ENCODE assay signal across 16 mouse cellular contexts in the genomic region with DNA sequence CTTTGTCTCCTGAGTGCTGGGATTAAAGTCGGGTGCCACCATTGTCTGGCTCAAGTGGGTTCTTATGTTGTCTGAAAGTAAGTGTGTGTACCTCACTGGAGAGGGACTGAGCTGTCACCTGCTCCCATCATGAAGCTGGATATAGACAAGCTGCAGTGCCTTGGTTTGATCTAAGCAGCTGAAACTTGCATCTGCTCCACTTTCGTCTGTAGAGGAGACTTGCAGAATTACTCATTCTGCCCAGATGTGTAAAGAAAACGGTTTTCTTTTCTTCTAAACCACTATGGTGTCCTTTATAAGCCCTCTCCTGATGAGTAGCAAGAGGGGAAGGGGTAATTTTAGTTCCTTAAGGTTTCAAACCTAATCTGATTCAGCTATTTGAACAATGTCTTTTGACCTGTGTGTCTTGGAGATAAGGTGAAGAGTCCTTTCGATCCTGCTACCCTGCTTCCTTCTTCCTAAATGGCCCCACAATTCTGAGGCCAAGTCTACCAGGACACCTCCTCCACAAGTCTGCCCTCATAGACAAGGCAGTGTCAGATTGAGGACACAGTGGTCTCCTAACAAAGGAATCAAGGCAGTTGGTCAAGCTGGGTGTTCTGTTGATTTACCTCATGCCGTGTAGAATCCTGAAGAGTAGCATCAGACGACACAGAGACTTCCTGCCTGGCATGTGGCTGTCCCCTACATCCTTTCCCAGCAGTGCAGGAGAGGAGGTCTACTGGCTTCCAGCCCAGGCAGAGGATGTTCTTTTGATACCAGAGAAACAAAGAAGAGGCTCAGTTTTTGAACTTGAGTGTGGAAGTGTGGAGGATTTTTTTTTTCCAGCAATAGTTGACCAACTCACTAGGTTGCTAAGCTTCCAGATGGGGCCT. TPM values are rescaled to one million over a fixed set of nuclear protein-coding genes. Genes with fewer than 3 reads are reported as not detected.
DNase-seq lines count a peak whose midpoint lies in the region; ATAC-seq and TF ChIP-seq lines count a peak whose summit lies in the region.
"Had no signal": no experiment of that assay in that cellular context is flagged by ENCODE, and none has a peak within 500 bp of the region (broad histone marks: within the 10 kb centered on the region; RNA-seq: fewer than 3 reads in every experiment).

No protein-coding gene starts in this region.

- dilution Hi-C loops in CH12.LX (cut with MboI; ENCODE audit: extremely low pct_ligation_motif_present, extremely low pct_unique_long_range_greater_than_20kb, low sequenced_read_pairs): no loop called here

- TF ChIP-seq RAD21 in CH12.LX (IDR thresholded peaks at IDR 0.05; ENCODE audit: low read depth, low read length): no peak; the same call in none of the 2 replicates

- no peaks in the 10 kb centered on the region for H3K36me3 ChIP-seq in kidney, embryonic 16.5 days (ENCODE audit: insufficient read depth, low read length)
- no peaks in the 10 kb centered on the region for H3K36me3 ChIP-seq in CH12.LX (replicated peaks in 1 of 2; ENCODE audit: control insufficient read depth in 1 of 2, insufficient read depth in 1 of 2, low read length in 1 of 2)
- no peaks in the 10 kb centered on the region for H3K36me3 ChIP-seq in heart, embryonic 15.5 days
- H3K36me3 ChIP-seq: embryonic facial prominence, embryonic 10.5 days; forebrain, embryonic 12.5 days; liver, embryonic 12.5 days; midbrain, embryonic 15.5 days had no signal

- no peak for TF ChIP-seq CTCF in CH12.LX (conservative IDR thresholded peaks at IDR 0.05 in 1 of 2, IDR thresholded peaks at IDR 0.05 in 1 of 2; ENCODE audit: low read depth in 2 of 2, low read length in 2 of 2)
- TF ChIP-seq CTCF in olfactory bulb, adult 2 months (IDR thresholded peaks at IDR 0.05; ENCODE audit: insufficient read depth, low read depth, low read length): no peak

- peak; percentile 28 for DNase-seq in kidney, adult 9 months
- peak; percentile 84 for DNase-seq in CH12.LX (ENCODE audit: extremely low read depth)
- no peak for DNase-seq in left cerebral cortex, postnatal 25 days (ENCODE audit: low spot score in 2 of 2)
- DNase-seq in retina, embryonic 14.5 days (ENCODE audit: low spot score): no peak
- DNase-seq: cerebellum, adult 11 months; gastrocnemius, postnatal 25 days had no signal

- no peak overlapping the region for H3K4me3 ChIP-seq in kidney, embryonic 16.5 days (ENCODE audit: low read length)
- H3K4me3 ChIP-seq in CH12.LX (replicated peaks in 1 of 3; ENCODE audit: low read depth in 2 of 3, low read length in 2 of 3, poor library complexity in 1 of 3): peak overlapping the region in 2 of 3 experiments; percentile 11 to 45
- no peak overlapping the region for H3K4me3 ChIP-seq in heart, embryonic 15.5 days
- H3K4me3 ChIP-seq in olfactory bulb, adult 2 months (ENCODE audit: insufficient read depth, low read depth, low read length): no peak overlapping the region
- H3K4me3 ChIP-seq: embryonic facial prominence, embryonic 10.5 days; forebrain, embryonic 12.5 days; liver, embryonic 12.5 days; midbrain, embryonic 15.5 days had no signal

- no peaks in the 10 kb centered on the region for H3K9me3 ChIP-seq in kidney, embryonic 16.5 days (ENCODE audit: low read length)
- no peaks in the 10 kb centered on the region for H3K9me3 ChIP-seq in CH12.LX (replicated peaks; ENCODE audit: low read length)
- H3K9me3 ChIP-seq in heart, embryonic 15.5 days (replicated peaks): no peaks in the 10 kb centered on the region
- H3K9me3 ChIP-seq: embryonic facial prominence, embryonic 10.5 days; forebrain, embryonic 12.5 days; liver, embryonic 12.5 days; midbrain, embryonic 15.5 days had no signal

- TF ChIP-seq EP300 in CH12.LX (IDR thresholded peaks at IDR 0.05; ENCODE audit: low read length): peak; percentile 98

- WGBS in kidney, embryonic 16.5 days: 64% methylated on average over 6 of the region's 6 CpGs
- 30% methylated on average over 6 of the region's 6 CpGs for WGBS in heart, embryonic 15.5 days
- WGBS in olfactory bulb, adult 2 months: 65% methylated on average over 6 of the region's 6 CpGs

- no peak for ATAC-seq in kidney, embryonic 16.5 days (ENCODE audit: low FRiP score, low TSS enrichment)
- ATAC-seq in heart, embryonic 15.5 days (replicated peaks; ENCODE audit: insufficient number of reproducible peaks, insufficient read depth, low FRiP score, low read depth): peak; percentile 50
- ATAC-seq in frontal cortex, adult (ENCODE audit: low TSS enrichment): no peak
- ATAC-seq: inflammation-experienced regulatory T-cells, adult 6 months; liver, embryonic 12.5 days; midbrain, embryonic 15.5 days had no signal

- H3K4me2 ChIP-seq in kidney, embryonic 16.5 days (replicated peaks; ENCODE audit: low read depth, low read length): no peak overlapping the region
- peak overlapping the region; percentile 93 for H3K4me2 ChIP-seq in CH12.LX (ENCODE audit: insufficient read depth, low read depth, poor library complexity, severe bottlenecking)
- H3K4me2 ChIP-seq in heart, embryonic 15.5 days: no peak overlapping the region
- H3K4me2 ChIP-seq: forebrain, embryonic 12.5 days; liver, embryonic 12.5 days; midbrain, embryonic 15.5 days had no signal

- H3K27me3 ChIP-seq in kidney, embryonic 16.5 days (ENCODE audit: insufficient read depth, low read length): no peaks in the 10 kb centered on the region
- H3K27me3 ChIP-seq in CH12.LX (replicated peaks): no peaks in the 10 kb centered on the region
- H3K27me3 ChIP-seq in heart, embryonic 15.5 days: peaks cover 59% of the 10 kb centered on the region
- H3K27me3 ChIP-seq: forebrain, embryonic 12.5 days; liver, embryonic 12.5 days; midbrain, embryonic 15.5 days had no signal

- H3K9ac ChIP-seq in kidney, embryonic 16.5 days (replicated peaks; ENCODE audit: low read length): no peak overlapping the region
- H3K9ac ChIP-seq in CH12.LX (ENCODE audit: insufficient read depth, low read depth): peak overlapping the region; percentile 56
- H3K9ac ChIP-seq in heart, embryonic 15.5 days: no peak overlapping the region
- H3K9ac ChIP-seq: forebrain, embryonic 12.5 days; liver, embryonic 12.5 days; midbrain, embryonic 15.5 days had no signal

- peak; percentile 41 for TF ChIP-seq POLR2A in CH12.LX (IDR thresholded peaks at IDR 0.05; ENCODE audit: low read depth, low read length)
- no peak for TF ChIP-seq POLR2A in olfactory bulb, adult 2 months (IDR thresholded peaks at IDR 0.05; ENCODE audit: insufficient read depth, low read depth, low read length)

- no peak overlapping the region for H3K27ac ChIP-seq in kidney, embryonic 16.5 days (ENCODE audit: low read length)
- H3K27ac ChIP-seq in CH12.LX (ENCODE audit: insufficient read depth, low read depth): peak overlapping the region; percentile 92
- no peak overlapping the region for H3K27ac ChIP-seq in heart, embryonic 15.5 days
- H3K27ac ChIP-seq in olfactory bulb, adult 2 months (ENCODE audit: insufficient read depth, low read depth, low read length): peak overlapping the region; percentile 20; the same call in 1 of the 2 replicates
- H3K27ac ChIP-seq: embryonic facial prominence, embryonic 10.5 days; forebrain, embryonic 12.5 days; liver, embryonic 12.5 days; midbrain, embryonic 15.5 days had no signal

- intact Hi-C loops in left cerebral cortex, postnatal 25 days (cut with DNase I): no loop called here

- in situ Hi-C loops in CH12.LX (cut with MboI; ENCODE audit: low pct_ligation_motif_present, low pct_unique_long_range_greater_than_20kb, low sequenced_read_pairs): loop anchor here (25.0 kb wide), 1 partner anchor 131 kb away; the partner anchor contains the start of gene Ddx20

- no peaks in the 10 kb centered on the region for H3K79me2 ChIP-seq in CH12.LX (replicated peaks; ENCODE audit: control insufficient read depth, extremely low read depth, insufficient read depth, poor library complexity, severe bottlenecking)

- H3K4me1 ChIP-seq in kidney, embryonic 16.5 days (ENCODE audit: insufficient read depth, low read length): no peaks in the 10 kb centered on the region
- peaks cover 30 to 92% of the 10 kb centered on the region in 2 experiments for H3K4me1 ChIP-seq in CH12.LX (ENCODE audit: control insufficient read depth in 1 of 2, insufficient read depth in 2 of 2)
- H3K4me1 ChIP-seq in heart, embryonic 15.5 days (replicated peaks): peaks cover 29% of the 10 kb centered on the region
- H3K4me1 ChIP-seq in olfactory bulb, adult 2 months (ENCODE audit: control insufficient read depth, insufficient read depth, low read length): peaks cover 6% of the 10 kb centered on the region; the same call in 1 of the 2 replicates
- H3K4me1 ChIP-seq: embryonic facial prominence, embryonic 10.5 days; forebrain, embryonic 12.5 days; midbrain, embryonic 15.5 days had no signal

TF ChIP-seq in CH12.LX, 34 proteins besides CTCF, POLR2A, EP300 and RAD21 (continues in another document):
- peak; percentile 28; the same call in 1 of the 2 replicates for TF ChIP-seq CHD1 (IDR thresholded peaks at IDR 0.05; ENCODE audit: low read depth, low read length)

RNA-seq across cellular contexts. Expression of gene Rap1a, which starts 17.2 kb away (rescaled TPM):
- 99.3 and 104 TPM in 2 replicates for polyA plus RNA-seq in kidney, embryonic 16.5 days (2015; fragmentation: Nextera tagmentation; extraction: Ambion mirVana)
- total RNA-seq in CH12.LX (2012; rRNA removed) (63.3 and 116 TPM in 2 replicates), CH12.LX (2014; rRNA removed) (209 and 234 TPM in 2 replicates)
- polyA plus RNA-seq in CH12.LX (2012; ENCODE audit: insufficient read length, low read depth): 222 and 250 TPM in 2 replicates
- polyA plus RNA-seq in heart, embryonic 15.5 days (2015; fragmentation: Nextera tagmentation; extraction: Ambion mirVana): 79.7 and 92.9 TPM in 2 replicates
- not detected in 2 replicates for polyA plus RNA-seq in olfactory bulb, adult 2 months (2012; ENCODE audit: insufficient read depth, insufficient read length, low replicate concordance, missing spikeins)
- total RNA-seq in left cerebral cortex, postnatal 25 days (2021): 10 to 100 TPM; 71.5 to 76.4 TPM

RNA-seq across cellular contexts. Expression of gene Adora3, which starts 52.3 kb away (rescaled TPM):
- not detected in 2 replicates for polyA plus RNA-seq in kidney, embryonic 16.5 days (2015; fragmentation: Nextera tagmentation; extraction: Ambion mirVana)
- 1.1 and 1.2 TPM in 2 replicates for total RNA-seq in CH12.LX (2012; rRNA removed)
- total RNA-seq in CH12.LX (2014; rRNA removed): 0.54 and 0.73 TPM in 2 replicates
- polyA plus RNA-seq in CH12.LX (2012; ENCODE audit: insufficient read length, low read depth): 1.3 and 1.4 TPM in 2 replicates
- polyA plus RNA-seq in heart, embryonic 15.5 days (2015; fragmentation: Nextera tagmentation; extraction: Ambion mirVana): 0.19 and 0.32 TPM in 2 replicates
- polyA plus RNA-seq in olfactory bulb, adult 2 months (2012; ENCODE audit: insufficient read depth, insufficient read length, low replicate concordance, missing spikeins): not detected in 2 replicates
- 1 to 10 TPM; 1.2 to 1.5 TPM for total RNA-seq in left cerebral cortex, postnatal 25 days (2021)
- polyA plus RNA-seq: embryonic facial prominence, embryonic 10.5 days had no signal

RNA-seq across cellular contexts. Expression of gene Tmigd3, which starts 52.3 kb away (rescaled TPM):
- polyA plus RNA-seq in kidney, embryonic 16.5 days (2015; fragmentation: Nextera tagmentation; extraction: Ambion mirVana): not detected in 2 replicates
- total RNA-seq in CH12.LX (2012; rRNA removed) (0.25 TPM in 1 of 2 replicates, not detected in the other), CH12.LX (2014; rRNA removed) (not detected in 2 replicates)
- 1.3 TPM in 1 of 2 replicates, not detected in the other for polyA plus RNA-seq in CH12.LX (2012; ENCODE audit: insufficient read length, low read depth)
- polyA plus RNA-seq in heart, embryonic 15.5 days (2015; fragmentation: Nextera tagmentation; extraction: Ambion mirVana): 0.46 and 0.50 TPM in 2 replicates
- polyA plus RNA-seq in olfactory bulb, adult 2 months (2012; ENCODE audit: insufficient read depth, insufficient read length, low replicate concordance, missing spikeins): not detected in 2 replicates
- total RNA-seq in left cerebral cortex, postnatal 25 days (2021): under 1 TPM in 1 of 2 experiments, not detected in 1; 0.69 TPM
- total RNA-seq: gastrocnemius, postnatal 25 days; neutrophil, adult 5-6 weeks had no signal
- polyA plus RNA-seq: embryonic facial prominence, embryonic 10.5 days; forebrain, embryonic 12.5 days; inflammation-experienced regulatory T-cells, adult 6 months; midbrain, embryonic 15.5 days had no signal

Comparison
In these comparisons a context has a peak if more than half of its experiments do, and no peak if none do; other contexts are left out.
1. DNase-seq: peak in kidney, adult 9 months (single experiment) and CH12.LX (single experiment); none in left cerebral cortex, postnatal 25 days (0 of 2) and retina, embryonic 14.5 days (single experiment).
2. H3K27ac ChIP-seq: peak in CH12.LX (single experiment) and olfactory bulb, adult 2 months (single experiment); none in kidney, embryonic 16.5 days (single experiment) and heart, embryonic 15.5 days (single experiment).
3. H3K4me3 ChIP-seq: peak in CH12.LX (2 of 3); none in kidney, embryonic 16.5 days (single experiment), heart, embryonic 15.5 days (single experiment) and olfactory bulb, adult 2 months (single experiment).